Mouse (Mus musculus): ENCODE measurements around the gene Efcab6. TPM values are rescaled to one million over a fixed set of nuclear protein-coding genes. Genes with fewer than 3 reads are reported as not detected.

Efcab6 gene
- polyA plus RNA-seq, 1 experiment from 2014 or later = 1.9 TPM

DNA sequence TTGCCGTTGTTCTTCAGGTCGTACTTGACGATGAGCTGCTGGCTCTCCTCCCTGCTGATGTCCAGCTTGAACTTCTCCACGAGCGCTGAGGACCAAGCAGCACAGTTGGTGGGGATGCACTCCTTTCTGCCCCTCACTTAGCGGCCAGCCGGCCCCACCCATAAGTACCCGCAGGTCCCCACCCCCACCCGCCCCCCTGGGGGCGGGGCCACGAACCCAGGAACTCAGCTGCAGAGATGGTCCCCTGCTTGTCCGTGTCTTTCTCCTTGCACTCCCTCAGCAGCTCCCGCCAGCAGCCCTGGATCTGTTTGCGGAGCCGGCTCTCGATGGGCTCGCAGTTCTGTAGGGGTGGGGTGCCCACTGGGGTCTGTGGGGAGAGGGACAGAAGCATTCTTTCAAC is 194.2 kb downstream of the Efcab6 start:
- H3K27ac ChIP-seq = no peak overlapping the region
- WGBS = 9% methylated on average over 17 of the region's 17 CpGs
- H3K9me3 ChIP-seq (replicated peaks) = no peaks in the 10 kb centered on the region
- H3K9ac ChIP-seq = no peak overlapping the region
- peak overlapping the region; percentile 35 for H3K4me2 ChIP-seq
- H3K4me3 ChIP-seq = no peak overlapping the region
- H3K4me1 ChIP-seq = peaks cover 5% of the 10 kb centered on the region; the same call in 1 of the 2 replicates
- no peak for ATAC-seq
- no peaks in the 10 kb centered on the region for H3K36me3 ChIP-seq (ENCODE audit: poor library complexity, severe bottlenecking)
- no peaks in the 10 kb centered on the region for H3K27me3 ChIP-seq

DNA sequence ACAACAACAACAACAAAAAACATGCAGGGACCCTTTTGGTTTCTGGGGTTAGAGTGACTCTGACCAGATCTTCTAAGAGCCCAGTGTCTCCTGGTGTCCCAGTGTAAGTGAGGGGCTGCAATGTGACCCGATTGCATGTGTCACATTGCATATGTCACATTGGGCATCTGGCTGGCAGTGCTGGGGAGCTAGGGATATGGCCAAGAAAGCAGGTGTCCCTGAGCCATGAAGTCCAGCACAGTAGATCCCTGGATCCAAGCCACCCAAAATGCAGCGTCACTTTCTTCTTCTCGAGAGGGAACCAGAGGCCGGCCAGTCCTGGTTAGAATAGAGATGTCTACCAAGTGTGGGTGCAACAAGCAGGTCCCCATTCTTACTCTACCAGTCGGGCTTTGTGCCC is 199.6 kb downstream of the Efcab6 start:
- Histone ChIP-seq H3K27ac (no peak overlapping the region), H3K9me3 (replicated peaks) (no peaks in the 10 kb centered on the region), H3K9ac (no peak overlapping the region), H3K36me3 (ENCODE audit: poor library complexity, severe bottlenecking) (no peaks in the 10 kb centered on the region), H3K4me2 (no peak overlapping the region), H3K4me1 (no peaks in the 10 kb centered on the region; the same call in 1 of the 2 replicates), H3K27me3 (no peaks in the 10 kb centered on the region), H3K4me3 (no peak overlapping the region)
- ATAC-seq = no peak
- WGBS = 93% methylated on average over 5 of the region's 5 CpGs

DNA sequence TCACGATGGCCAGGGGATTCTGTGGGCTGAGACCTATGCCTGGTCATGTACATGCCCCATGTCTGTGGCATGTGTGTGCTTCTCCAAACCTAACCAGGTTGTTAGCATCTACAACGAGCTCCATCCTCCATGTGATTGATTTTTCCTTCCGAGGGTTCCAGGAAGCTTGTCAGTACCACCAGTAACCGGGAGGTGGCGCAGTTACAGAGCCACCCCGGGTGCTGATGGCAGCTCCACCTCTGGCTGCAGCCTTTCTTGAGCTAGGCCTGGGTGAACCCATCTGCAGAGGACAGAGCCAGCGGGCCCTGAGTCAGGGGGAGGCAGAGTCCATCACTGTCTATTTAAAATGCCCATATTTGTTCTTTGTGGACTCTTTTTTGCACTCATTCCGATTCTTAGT is 208.1 kb downstream of the Efcab6 start:
- ATAC-seq = peak; percentile 40; the same call in 1 of the 2 replicates
- Histone ChIP-seq H3K36me3 (ENCODE audit: poor library complexity, severe bottlenecking) (peaks cover 41% of the 10 kb centered on the region), H3K4me2 (no peak overlapping the region), H3K4me1 (no peaks in the 10 kb centered on the region), H3K9me3 (replicated peaks) (no peaks in the 10 kb centered on the region), H3K27ac (no peak overlapping the region), H3K4me3 (no peak overlapping the region), H3K9ac (no peak overlapping the region), H3K27me3 (no peaks in the 10 kb centered on the region)
- 25% methylated on average over 8 of the region's 8 CpGs for WGBS

DNA sequence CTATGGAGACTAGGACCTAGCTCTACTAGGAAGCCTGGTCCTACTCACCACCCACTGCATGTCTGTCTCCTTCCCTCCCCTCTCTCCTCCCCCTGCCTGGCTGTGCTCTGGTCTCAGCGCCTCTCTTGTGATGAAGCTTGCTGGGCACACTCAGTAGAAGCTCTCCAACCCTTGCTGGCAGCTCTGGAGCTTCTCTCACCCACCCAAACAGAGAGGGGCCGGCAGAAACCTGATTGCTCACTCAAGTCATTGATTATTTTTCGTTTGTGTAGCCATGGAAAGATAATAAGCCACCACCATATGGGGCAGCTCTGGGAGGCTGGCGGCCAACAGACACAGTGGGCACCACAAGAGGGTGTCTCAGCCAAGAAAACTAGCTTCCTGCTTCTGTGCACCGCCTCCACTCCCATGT is 211.8 kb downstream of the Efcab6 start:
- Histone ChIP-seq H3K9ac (no peak overlapping the region), H3K4me2 (no peak overlapping the region), H3K4me1 (peaks cover 12% of the 10 kb centered on the region), H3K9me3 (replicated peaks) (no peaks in the 10 kb centered on the region), H3K36me3 (ENCODE audit: poor library complexity, severe bottlenecking) (peaks cover 41% of the 10 kb centered on the region), H3K4me3 (no peak overlapping the region), H3K27ac (peak overlapping the region; percentile 27; the same call in 1 of the 2 replicates), H3K27me3 (no peaks in the 10 kb centered on the region)
- peak; percentile 32; the same call in 1 of the 2 replicates for ATAC-seq
- 77% methylated on average over 5 of the region's 5 CpGs for WGBS

DNA sequence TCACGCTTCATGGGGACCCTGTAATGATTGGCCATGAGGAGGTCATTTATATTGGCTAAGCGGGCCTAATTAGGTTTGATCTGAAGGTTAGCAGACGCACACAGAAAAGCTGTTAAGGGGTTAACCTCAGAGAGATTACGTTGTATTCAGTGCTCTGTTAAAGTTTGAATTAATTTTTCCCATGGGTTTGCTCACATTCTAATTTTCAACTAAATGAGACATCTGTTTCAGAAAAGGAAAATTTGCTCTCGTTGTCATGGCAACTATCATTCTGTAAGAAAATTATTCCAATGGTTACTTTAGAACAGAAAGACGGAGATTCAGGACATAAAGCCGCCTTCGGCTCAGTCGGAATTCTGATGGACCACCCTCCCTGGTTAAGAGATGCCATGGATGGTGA is 217.0 kb downstream of the Efcab6 start:
- Histone ChIP-seq H3K4me3 (no peak overlapping the region), H3K9ac (no peak overlapping the region), H3K9me3 (replicated peaks) (no peaks in the 10 kb centered on the region), H3K27me3 (no peaks in the 10 kb centered on the region), H3K4me2 (no peak overlapping the region), H3K4me1 (peaks cover 63% of the 10 kb centered on the region), H3K27ac (peak overlapping the region; percentile 82), H3K36me3 (ENCODE audit: poor library complexity, severe bottlenecking) (peaks cover 4% of the 10 kb centered on the region; the same call in 1 of the 2 replicates)
- WGBS = 37% methylated on average over 9 of the region's 9 CpGs
- no peak for ATAC-seq

DNA sequence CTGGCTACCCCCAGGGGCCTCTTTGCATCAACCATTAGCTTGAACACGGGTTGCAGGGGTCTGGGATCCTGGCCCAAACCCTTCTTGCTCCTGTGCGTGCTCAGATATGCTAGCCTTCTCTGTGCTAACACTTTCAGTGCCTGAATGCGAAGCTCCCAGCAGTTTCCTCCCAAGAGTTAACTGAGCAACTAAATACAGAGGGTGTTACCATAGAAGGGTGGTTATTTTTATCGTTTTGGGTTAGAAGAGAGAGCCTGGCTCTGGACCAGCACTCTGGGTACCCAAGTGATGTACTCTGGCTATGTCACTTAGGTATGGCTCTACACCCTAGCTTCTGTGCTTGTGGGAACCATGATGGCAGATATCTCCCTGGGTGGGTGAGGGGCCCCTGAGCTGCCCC is 217.7 kb downstream of the Efcab6 start:
- peak overlapping the region; percentile 79 for H3K27ac ChIP-seq
- H3K36me3 ChIP-seq (ENCODE audit: poor library complexity, severe bottlenecking) = no peaks in the 10 kb centered on the region
- H3K4me2 ChIP-seq = no peak overlapping the region
- H3K4me3 ChIP-seq = no peak overlapping the region
- 78% methylated on average over 4 of the region's 4 CpGs for WGBS
- no peak overlapping the region for H3K9ac ChIP-seq
- H3K27me3 ChIP-seq = no peaks in the 10 kb centered on the region
- peaks cover 70% of the 10 kb centered on the region for H3K4me1 ChIP-seq
- ATAC-seq = no peak
- H3K9me3 ChIP-seq (replicated peaks) = no peaks in the 10 kb centered on the region

DNA sequence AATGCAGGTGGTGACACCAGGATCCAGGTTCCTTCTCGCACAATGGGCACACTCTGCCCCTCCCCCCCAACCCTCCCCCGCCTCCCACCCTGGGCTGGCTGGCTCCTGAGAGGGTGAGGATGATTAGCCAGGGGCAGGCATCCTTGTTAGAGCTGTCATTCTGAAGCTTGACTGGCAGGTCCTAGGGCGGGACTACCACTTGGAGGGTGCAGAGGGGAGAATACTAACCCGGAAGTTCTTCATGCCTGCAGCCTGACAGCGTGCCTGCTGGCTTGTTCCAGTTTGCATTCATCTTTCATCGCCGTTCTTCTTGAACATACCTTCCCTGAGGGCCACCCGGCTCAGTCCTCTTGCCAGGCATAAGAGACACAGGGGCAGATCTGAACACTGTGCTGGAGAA is 218.6 kb downstream of the Efcab6 start:
- Histone ChIP-seq H3K4me3 (no peak overlapping the region), H3K36me3 (ENCODE audit: poor library complexity, severe bottlenecking) (no peaks in the 10 kb centered on the region), H3K9ac (no peak overlapping the region), H3K9me3 (replicated peaks) (no peaks in the 10 kb centered on the region), H3K27ac (peak overlapping the region; percentile 79), H3K27me3 (no peaks in the 10 kb centered on the region), H3K4me1 (peaks cover 79% of the 10 kb centered on the region), H3K4me2 (no peak overlapping the region)
- peak; percentile 31; the same call in 1 of the 2 replicates for ATAC-seq
- WGBS = 39% methylated on average over 8 of the region's 8 CpGs

DNA sequence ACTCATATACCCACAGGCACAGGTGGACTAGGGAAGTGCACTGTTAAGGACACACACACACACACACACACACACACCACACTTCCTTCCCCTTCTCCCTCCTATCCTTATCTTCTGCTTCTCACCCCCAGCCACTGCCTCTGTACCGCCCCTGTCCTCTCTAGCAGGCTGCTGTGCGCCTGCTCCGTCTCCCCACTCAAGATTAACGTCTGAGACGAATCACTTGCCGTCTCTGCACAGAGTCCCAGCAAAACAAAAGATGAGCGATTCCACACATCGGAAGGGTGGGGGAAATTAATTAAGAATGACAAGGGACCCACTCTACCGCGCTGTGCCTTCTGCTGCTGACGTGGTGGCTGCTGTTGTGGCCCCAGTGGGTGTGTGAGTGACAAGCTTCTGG is 219.4 kb downstream of the Efcab6 start:
- H3K9ac ChIP-seq = no peak overlapping the region
- ATAC-seq = peak; percentile 33
- no peaks in the 10 kb centered on the region for H3K36me3 ChIP-seq (ENCODE audit: poor library complexity, severe bottlenecking)

DNA sequence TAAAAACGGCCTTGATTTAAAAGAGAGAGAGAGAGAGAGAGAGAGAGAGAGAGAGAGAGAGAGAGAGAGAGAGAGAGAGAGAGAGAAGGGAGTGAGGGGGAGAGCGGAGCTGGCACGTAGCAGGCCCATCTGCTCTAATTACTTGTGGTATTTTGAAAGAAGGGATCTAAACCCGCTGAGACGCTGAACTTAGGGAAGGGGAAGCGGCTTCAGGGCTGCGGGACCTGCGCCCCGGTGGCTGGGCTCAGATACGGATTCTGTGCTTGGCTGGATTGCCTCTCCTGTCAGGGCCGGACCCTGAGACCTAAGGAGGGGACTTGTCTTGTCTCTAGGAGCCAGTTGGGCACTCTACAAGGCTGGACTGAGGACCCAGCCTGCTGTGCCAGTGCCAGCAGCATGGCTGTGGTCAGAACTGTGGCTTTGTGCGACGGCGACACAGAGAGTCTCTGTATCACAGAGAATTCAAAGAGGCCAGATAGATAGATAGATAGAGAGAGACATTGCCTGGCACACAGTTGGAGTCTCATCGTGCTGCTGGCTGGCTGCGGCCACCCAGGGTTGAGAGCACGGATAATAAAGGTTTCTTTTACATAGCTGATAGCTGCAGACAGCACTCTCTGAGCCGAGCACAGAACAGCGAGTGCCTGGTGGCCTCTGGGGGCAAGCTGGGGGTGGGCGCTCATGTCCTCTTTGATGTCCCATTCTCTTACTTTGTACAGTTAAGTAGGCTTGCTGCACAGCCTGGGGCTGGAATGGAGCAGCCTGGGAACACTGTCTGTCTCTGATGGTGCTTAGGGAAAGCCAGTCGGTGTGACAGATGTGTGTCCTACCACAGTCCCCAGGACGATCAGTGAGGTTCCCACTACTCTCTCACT is 222.0 kb downstream of the Efcab6 start:
- H3K27ac ChIP-seq = peak overlapping the region; percentile 82
- H3K9ac ChIP-seq = peak overlapping the region; percentile 17; the same call in 1 of the 2 replicates
- 17% methylated on average over 22 of the region's 22 CpGs for WGBS
- ATAC-seq = no peak
- H3K36me3 ChIP-seq (ENCODE audit: poor library complexity, severe bottlenecking) = peaks cover 6% of the 10 kb centered on the region; the same call in 1 of the 2 replicates
- peak overlapping the region; percentile 25; the same call in 1 of the 2 replicates for H3K4me2 ChIP-seq
- H3K27me3 ChIP-seq = no peaks in the 10 kb centered on the region
- no peak overlapping the region for H3K4me3 ChIP-seq
- peaks cover 78% of the 10 kb centered on the region for H3K4me1 ChIP-seq
- H3K9me3 ChIP-seq (replicated peaks) = no peaks in the 10 kb centered on the region

More for the DNA sequence above, 219.4 kb downstream of the Efcab6 start:
- WGBS = 20% methylated on average over 11 of the region's 11 CpGs
- no peak overlapping the region for H3K4me3 ChIP-seq
- H3K4me2 ChIP-seq = no peak overlapping the region
- H3K27ac ChIP-seq = peak overlapping the region; percentile 70
- peaks cover 85% of the 10 kb centered on the region for H3K4me1 ChIP-seq
- H3K9me3 ChIP-seq (replicated peaks) = no peaks in the 10 kb centered on the region
- H3K27me3 ChIP-seq = no peaks in the 10 kb centered on the region

DNA sequence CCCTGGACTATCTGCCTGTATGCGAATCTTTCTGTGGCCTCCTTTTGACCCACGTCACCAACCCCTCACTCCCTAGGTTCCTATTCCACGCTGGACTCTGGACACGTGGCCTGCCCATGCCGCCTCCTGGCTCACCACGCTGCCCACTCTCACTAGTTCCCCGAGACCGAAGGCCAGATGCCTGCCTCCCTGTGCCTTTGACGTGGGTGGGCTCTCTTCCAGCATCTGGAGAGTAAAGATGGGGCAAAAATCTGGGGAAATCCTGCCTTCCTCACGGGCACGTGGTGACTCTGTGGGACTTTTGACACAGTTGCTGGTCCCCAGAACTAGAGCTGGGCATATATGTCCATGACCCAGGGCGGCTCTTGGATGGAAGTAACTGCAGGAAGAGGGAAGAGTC is 222.8 kb downstream of the Efcab6 start:
- H3K4me1 ChIP-seq = peaks cover 70% of the 10 kb centered on the region
- H3K4me3 ChIP-seq = no peak overlapping the region
- no peak for ATAC-seq
- 66% methylated on average over 12 of the region's 12 CpGs for WGBS
- H3K27me3 ChIP-seq = no peaks in the 10 kb centered on the region
- no peak overlapping the region for H3K9ac ChIP-seq
- H3K36me3 ChIP-seq (ENCODE audit: poor library complexity, severe bottlenecking) = peaks cover 6% of the 10 kb centered on the region; the same call in 1 of the 2 replicates
- H3K4me2 ChIP-seq = no peak overlapping the region
- H3K9me3 ChIP-seq (replicated peaks) = no peaks in the 10 kb centered on the region
- peak overlapping the region; percentile 70 for H3K27ac ChIP-seq

DNA sequence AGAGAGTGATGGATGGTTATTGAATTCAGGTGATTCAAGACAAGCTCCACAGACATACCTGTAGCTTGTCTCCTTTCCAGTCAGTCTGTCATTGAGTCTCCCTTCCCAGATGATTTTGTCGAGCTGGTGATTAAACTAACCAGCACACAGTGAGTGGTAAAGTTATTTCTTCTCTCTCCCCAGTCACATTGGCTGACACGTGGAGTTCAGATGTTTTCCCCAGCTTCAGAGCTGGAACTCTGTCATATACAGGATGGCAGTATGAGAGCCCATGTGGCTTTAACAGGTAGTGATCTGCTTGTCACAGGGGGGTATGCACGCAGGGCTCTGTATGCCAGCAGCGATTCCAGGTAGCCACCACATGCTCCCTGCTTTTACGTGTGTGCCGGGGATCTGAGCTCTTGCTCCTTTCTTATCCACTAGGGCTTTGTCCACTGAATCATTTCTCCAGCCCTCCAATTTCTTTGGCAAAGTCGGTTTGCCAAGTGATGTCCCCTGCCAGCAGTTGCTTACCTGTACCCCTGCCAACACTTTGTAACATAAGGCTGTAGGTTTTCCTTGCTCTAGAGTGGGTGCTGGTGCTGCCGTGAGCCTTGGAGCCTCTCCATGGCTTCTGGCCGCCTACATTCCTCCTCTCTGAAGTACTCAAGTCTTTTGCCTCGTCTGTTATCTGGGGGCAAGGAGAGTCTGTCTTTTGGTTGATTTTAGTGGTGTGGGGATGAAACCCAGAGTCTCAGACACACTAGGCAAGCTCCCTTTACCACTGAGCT is 224.0 kb downstream of the Efcab6 start:
- 80% methylated on average over 10 of the region's 10 CpGs for WGBS
- Histone ChIP-seq H3K27me3 (no peaks in the 10 kb centered on the region), H3K27ac (no peak overlapping the region), H3K4me1 (peaks cover 58% of the 10 kb centered on the region), H3K36me3 (ENCODE audit: poor library complexity, severe bottlenecking) (peaks cover 18% of the 10 kb centered on the region), H3K4me3 (no peak overlapping the region), H3K9me3 (replicated peaks) (no peaks in the 10 kb centered on the region), H3K9ac (no peak overlapping the region), H3K4me2 (no peak overlapping the region)
- no peak for ATAC-seq

DNA sequence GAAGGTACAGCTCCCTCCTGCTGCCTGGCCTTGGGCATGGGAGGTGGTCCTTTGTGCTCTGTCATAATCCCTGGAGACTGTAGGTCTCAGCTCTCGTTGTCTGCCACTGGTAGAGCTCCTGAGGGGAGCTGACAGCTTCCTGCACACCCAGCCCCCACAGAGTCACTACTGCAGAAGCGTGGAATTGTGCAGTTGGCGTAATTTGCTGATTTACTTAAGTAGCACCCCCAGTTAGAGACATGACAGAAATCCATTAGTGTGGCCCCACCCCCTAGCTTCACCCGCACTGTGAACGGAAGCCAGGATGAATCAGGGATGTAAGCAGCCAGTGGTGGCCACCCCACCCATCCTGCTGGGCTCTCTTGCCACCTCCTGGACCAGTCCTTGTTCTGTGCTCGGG is 232.9 kb downstream of the Efcab6 start:
- no peak for ATAC-seq

More for the DNA sequence above, 232.9 kb downstream of the Efcab6 start:
- no peaks in the 10 kb centered on the region for H3K27me3 ChIP-seq
- H3K4me3 ChIP-seq = no peak overlapping the region
- H3K36me3 ChIP-seq (ENCODE audit: poor library complexity, severe bottlenecking) = peaks cover 20% of the 10 kb centered on the region
- 65% methylated on average over 6 of the region's 6 CpGs for WGBS
- no peak overlapping the region for H3K4me2 ChIP-seq
- H3K4me1 ChIP-seq = peaks cover 12% of the 10 kb centered on the region
- H3K9ac ChIP-seq = no peak overlapping the region
- H3K9me3 ChIP-seq (replicated peaks) = no peaks in the 10 kb centered on the region
- peak overlapping the region; percentile 15 for H3K27ac ChIP-seq

Measured in forebrain, embryonic 13.5 days (tissue).